Mouse (Mus musculus) cerebellum, adult 8-10 months (tissue): ENCODE results near the gene Hspa4.

ENCODE experiments used
- DNase-seq: peaks from one replicate; pipeline ENCODE4 v3.0.0; 2022

Hspa4 gene

GRCm38 (mm10) chr11:53249686-53250085, 50.6 kb downstream of the Hspa4 start:
- DNase-seq: no peak

DNA sequence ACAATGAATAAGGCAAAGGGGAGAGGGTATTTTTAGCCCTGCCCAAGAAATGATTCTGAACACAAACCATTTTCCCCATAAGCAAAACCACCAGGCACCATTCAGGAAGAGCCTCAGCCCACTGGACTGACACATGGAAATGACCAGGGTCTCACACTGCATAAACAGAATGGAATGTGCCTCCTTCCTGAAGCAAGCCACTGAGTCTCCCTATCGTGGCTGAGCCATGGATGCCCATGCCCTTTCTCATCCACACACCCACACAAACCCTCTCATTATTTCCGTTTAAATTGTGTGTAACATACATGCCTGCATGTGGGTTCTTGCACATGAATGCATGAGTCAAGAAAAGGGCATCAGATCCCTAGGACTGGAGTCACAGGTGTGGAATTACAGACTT, 54.7 kb downstream of the Hspa4 start:
- DNase-seq: no peak

GRCm38 (mm10) chr11:53243199-53243598, 57.1 kb downstream of the Hspa4 start:
- DNase-seq: peak; percentile 22

GRCm38 (mm10) chr11:53233590-53233989, 66.7 kb downstream of the Hspa4 start:
- DNase-seq: no peak

DNA sequence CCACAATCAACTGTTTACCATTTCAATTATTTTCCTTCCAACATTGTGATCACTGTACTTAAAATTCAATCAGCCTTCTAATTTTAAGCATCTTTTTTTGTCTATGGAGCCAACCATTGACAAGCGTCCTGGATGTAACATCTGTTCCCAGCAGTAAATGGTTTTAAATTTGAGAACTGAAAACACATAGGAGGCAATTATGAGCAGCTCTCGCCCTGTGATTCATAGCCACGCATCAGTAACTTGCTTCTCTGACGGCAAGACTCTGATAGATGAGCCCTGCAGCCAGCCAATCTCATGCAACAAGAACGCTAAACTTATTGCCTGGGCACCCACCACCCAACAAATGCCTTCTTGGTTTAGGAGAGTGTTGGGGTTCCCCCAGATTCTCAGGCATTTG, 68.4 kb downstream of the Hspa4 start:
- no peak for DNase-seq

GRCm38 (mm10) chr11:53229011-53229410, 71.2 kb downstream of the Hspa4 start:
- DNase-seq: no peak

GRCm38 (mm10) chr11:53210876-53211275, 89.4 kb downstream of the Hspa4 start:
- no peak for DNase-seq
